Mouse (Mus musculus): ENCODE results near the gene Aarsd1. TPM values are rescaled to one million over a fixed set of nuclear protein-coding genes. Genes with fewer than 3 reads are reported as not detected.
"Not testable (repeated sequence)": the region's sequence is repeated elsewhere in the genome, so short reads cannot be mapped to it uniquely, and the experiment has no call there.

The Aarsd1 gene
- polyA plus RNA-seq, 1 experiment from 2014 or later: 57.2 TPM

DNA sequence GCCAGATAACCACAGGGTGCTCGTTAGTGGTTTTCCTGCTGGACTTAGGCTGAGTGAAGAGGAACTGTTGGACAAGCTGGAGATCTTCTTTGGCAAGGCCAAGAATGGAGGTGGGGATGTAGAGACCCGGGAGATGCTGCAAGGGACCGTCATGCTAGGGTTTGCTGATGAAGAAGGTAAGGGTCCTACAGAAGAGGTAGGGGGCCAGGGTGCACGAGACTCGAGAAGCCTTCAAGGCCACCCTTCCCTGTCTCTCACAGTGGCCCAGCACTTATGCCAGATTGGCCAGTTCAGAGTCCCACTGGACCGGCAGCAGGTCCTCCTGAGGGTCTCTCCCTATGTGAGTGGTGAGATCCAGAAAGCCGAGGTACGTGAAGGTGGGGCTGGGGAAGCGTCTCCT lies 40.2 kb upstream of the Aarsd1 start:
- Histone ChIP-seq H3K9me3 (no peaks in the 10 kb centered on the region), H3K27ac (no peak overlapping the region), H3K36me3 (peaks cover 60% of the 10 kb centered on the region), H3K4me2 (no peak overlapping the region), H3K27me3 (no peaks in the 10 kb centered on the region), H3K9ac (no peak overlapping the region), H3K4me1 (peaks cover 15% of the 10 kb centered on the region; the same call in 1 of the 2 replicates), H3K4me3 (no peak overlapping the region)
- 90% methylated on average over 9 of the region's 9 CpGs for WGBS
- no peak for ATAC-seq (ENCODE audit: insufficient number of reproducible peaks, low FRiP score, low TSS enrichment, low read depth)

DNA sequence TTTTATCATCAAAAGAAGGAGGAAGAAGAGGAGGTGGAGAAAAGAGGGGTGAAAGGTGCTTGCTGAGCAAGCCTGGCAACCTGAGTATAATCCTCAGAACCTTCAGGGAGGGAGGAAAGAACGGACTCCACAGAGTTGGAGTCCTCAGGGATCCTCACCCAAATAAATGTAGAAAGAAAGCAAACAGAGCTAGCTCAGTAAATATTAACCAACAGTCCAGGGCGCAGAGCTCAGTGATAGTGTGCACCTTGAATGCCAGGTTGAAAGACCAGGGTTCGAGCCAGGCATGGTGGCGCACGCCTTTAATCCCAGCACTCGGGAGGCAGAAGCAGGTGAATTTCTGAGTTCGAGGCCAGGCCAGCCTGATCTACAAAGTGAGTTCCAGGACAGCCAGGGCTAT lies 38.2 kb upstream of the Aarsd1 start:
- Histone ChIP-seq H3K4me1 (peaks cover 14% of the 10 kb centered on the region; the same call in 1 of the 2 replicates), H3K9me3 (no peaks in the 10 kb centered on the region), H3K27ac (no peak overlapping the region), H3K27me3 (no peaks in the 10 kb centered on the region), H3K36me3 (peaks cover 42% of the 10 kb centered on the region), H3K4me2 (no peak overlapping the region), H3K4me3 (no peak overlapping the region), H3K9ac (no peak overlapping the region)
- ATAC-seq (ENCODE audit: insufficient number of reproducible peaks, low FRiP score, low TSS enrichment, low read depth): no peak
- WGBS: 82% methylated on average over 7 of the region's 7 CpGs

DNA sequence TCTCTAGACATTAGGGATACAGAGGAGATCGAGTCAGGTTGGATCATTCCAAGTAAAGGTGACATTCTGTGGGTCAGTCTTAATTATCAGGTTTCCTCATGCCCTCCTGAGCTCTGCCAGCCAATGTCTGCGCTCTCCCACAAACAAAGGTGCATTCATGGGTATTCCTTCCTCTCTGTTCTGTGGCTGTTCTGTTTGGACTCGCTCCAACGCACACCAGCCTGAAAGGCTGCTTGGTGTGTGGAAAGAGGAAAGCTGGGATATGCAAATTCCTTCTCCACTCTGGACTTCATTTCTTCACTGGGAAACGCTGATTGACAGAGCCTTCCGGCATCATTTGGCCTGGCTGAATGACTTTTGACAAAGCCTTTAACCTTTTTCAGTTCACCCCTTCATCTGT lies 37.3 kb upstream of the Aarsd1 start:
- no peaks in the 10 kb centered on the region for H3K9me3 ChIP-seq
- H3K27me3 ChIP-seq: no peaks in the 10 kb centered on the region
- peaks cover 14% of the 10 kb centered on the region; the same call in 1 of the 2 replicates for H3K4me1 ChIP-seq
- 57% methylated on average over 6 of the region's 6 CpGs for WGBS
- no peak for ATAC-seq (ENCODE audit: insufficient number of reproducible peaks, low FRiP score, low TSS enrichment, low read depth)
- no peak overlapping the region; the same call in 1 of the 2 replicates for H3K27ac ChIP-seq
- no peak overlapping the region for H3K9ac ChIP-seq
- no peak overlapping the region for H3K4me2 ChIP-seq
- no peak overlapping the region for H3K4me3 ChIP-seq
- H3K36me3 ChIP-seq: peaks cover 32% of the 10 kb centered on the region

DNA sequence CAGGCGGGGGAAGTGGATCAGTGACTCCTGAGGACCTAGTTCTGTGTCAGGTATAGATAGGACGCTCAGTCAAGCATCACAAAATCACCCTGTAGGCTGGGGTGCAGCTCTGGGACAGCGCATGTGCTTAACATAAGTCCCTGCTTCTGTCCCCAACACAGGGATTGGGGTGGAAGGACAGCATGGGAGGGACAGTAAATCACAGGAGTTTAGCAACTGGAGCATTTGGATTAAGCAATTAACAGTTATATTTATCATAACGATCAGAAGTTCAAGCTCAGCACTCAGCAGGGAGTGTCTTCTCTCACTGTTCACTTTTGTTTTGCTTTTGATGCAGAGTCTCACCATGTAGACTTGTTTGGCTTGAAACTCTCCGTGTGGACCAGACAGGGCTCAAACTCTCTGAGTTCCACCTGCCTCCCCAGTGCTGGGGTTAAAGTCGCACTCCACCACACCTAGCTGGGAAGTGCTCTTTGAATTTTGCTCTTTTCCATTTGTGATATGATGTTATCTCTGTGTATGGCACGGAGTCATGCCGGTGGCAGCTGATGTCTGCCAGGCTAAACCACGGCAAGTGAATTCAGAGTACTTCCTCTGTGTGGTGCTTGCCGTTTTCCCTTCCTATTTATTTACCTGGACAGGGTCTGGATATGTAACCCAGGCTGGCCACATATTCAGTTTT lies 34.8 kb upstream of the Aarsd1 start:
- 69% methylated on average over 10 of the region's 10 CpGs for WGBS
- ATAC-seq (ENCODE audit: insufficient number of reproducible peaks, low FRiP score, low TSS enrichment, low read depth): no peak
- H3K36me3 ChIP-seq: peaks cover 10% of the 10 kb centered on the region
- H3K27ac ChIP-seq: no peak overlapping the region
- H3K4me2 ChIP-seq: no peak overlapping the region
- H3K4me1 ChIP-seq: peaks cover 26% of the 10 kb centered on the region
- no peaks in the 10 kb centered on the region for H3K9me3 ChIP-seq
- H3K4me3 ChIP-seq: no peak overlapping the region
- H3K27me3 ChIP-seq: no peaks in the 10 kb centered on the region
- H3K9ac ChIP-seq: no peak overlapping the region

DNA sequence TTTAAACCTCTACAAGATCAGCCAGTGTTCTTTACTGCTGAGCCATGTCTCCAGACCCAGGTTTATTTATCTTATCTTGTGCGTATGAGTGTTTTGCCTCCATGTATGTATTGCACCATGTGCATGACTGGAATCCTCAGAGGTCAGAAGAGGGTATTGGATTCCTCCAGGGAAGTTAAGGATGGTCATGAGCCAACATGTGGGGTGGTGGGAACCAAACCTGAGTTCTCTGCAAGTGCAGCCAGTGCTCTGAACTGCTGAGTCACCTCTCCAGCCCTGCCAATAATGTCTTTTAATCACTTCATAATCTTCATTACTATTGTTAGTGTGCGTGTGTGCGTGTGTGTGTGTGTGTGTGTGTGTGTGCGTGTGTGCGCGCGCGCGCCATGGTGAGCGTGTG lies 34.1 kb upstream of the Aarsd1 start:
- peaks cover 26% of the 10 kb centered on the region for H3K4me1 ChIP-seq
- WGBS: 89% methylated on average over 10 of the region's 10 CpGs
- H3K9ac ChIP-seq: no peak overlapping the region
- no peak overlapping the region for H3K4me3 ChIP-seq
- no peak overlapping the region for H3K4me2 ChIP-seq
- no peaks in the 10 kb centered on the region for H3K27me3 ChIP-seq
- peaks cover 3% of the 10 kb centered on the region; the same call in 1 of the 2 replicates for H3K36me3 ChIP-seq
- H3K27ac ChIP-seq: no peak overlapping the region
- ATAC-seq (ENCODE audit: insufficient number of reproducible peaks, low FRiP score, low TSS enrichment, low read depth): no peak
- no peaks in the 10 kb centered on the region for H3K9me3 ChIP-seq

DNA sequence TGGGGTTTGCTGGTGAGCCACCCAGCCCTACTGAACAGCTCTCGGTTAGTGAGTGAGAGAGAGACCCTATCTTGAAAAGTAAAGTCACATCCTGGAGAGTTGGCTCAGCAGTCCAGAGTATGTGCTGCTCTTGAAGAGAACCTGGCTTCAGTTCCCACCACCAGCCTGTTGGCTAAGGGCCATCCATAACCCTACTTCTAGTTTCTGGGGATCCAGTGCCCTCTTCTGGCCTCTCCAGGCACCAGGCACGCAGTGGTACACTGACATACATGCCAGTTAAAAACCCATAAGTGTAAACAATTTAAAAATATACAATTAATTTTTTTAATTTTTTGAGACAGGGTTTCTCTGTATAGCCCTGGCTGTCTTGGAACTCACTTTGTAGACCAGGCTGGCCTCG lies 33.0 kb upstream of the Aarsd1 start:
- Histone ChIP-seq H3K9me3 (no peaks in the 10 kb centered on the region), H3K9ac (no peak overlapping the region), H3K27ac (no peak overlapping the region), H3K27me3 (no peaks in the 10 kb centered on the region), H3K4me1 (peaks cover 24% of the 10 kb centered on the region), H3K4me3 (no peak overlapping the region), H3K36me3 (peaks cover 6% of the 10 kb centered on the region), H3K4me2 (no peak overlapping the region)
- ATAC-seq (ENCODE audit: insufficient number of reproducible peaks, low FRiP score, low TSS enrichment, low read depth): no peak
- 80% methylated on average over 3 of the region's 3 CpGs for WGBS

DNA sequence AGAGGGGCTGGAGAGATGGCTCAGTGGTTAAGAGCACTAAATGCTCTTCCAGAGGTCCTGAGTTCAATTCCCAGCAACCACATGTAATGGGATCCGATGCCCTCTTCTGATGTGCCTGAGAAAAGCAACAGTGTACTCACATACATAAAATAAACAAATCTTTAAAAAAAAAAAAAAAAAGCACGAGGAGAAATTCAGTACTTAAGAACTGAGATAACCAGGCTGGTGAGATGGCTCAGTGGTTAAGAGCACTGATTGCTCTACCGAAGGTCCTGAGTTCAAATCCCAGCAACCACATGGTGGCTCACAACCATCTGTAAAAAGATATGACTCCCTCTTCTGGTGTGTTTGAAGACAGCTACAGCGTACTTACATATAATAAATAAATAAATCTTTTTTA lies 32.2 kb upstream of the Aarsd1 start:
- peaks cover 14% of the 10 kb centered on the region for H3K36me3 ChIP-seq
- not testable (repeated sequence) for H3K9me3 ChIP-seq; ATAC-seq (ENCODE audit: insufficient number of reproducible peaks, low FRiP score, low TSS enrichment, low read depth); H3K9ac ChIP-seq; H3K4me3 ChIP-seq; H3K4me2 ChIP-seq; H3K27ac ChIP-seq; H3K27me3 ChIP-seq
- H3K4me1 ChIP-seq: peaks cover 22% of the 10 kb centered on the region
- 89% methylated on average over 4 of the region's 4 CpGs for WGBS

DNA sequence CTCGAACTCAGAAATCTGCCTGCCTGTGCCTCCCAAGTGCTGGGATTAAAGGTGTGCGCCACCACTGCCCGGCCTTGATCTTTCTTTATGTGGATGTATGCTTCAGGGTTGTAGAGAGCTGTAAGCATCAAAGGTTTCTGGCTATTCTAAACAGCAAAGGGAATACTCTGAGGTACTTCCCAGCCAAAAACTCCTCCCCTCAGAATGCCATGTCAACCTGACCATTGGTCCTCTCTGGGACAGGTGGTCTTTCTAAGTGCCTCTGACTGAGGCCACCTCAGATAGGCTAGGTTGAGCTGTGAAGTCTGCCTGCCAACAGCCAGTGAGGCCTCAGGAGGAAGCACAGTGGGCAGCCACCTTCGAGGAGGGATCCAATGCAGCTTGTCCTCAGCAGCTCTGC lies 31.5 kb upstream of the Aarsd1 start:
- Histone ChIP-seq H3K27ac (peak overlapping the region; percentile 81), H3K4me2 (peak overlapping the region; percentile 51), H3K9ac (0 out of 2 replicates have a peak overlapping the region, but pooled peaks have one; percentile 55), H3K9me3 (no peaks in the 10 kb centered on the region), H3K4me1 (peaks cover 25% of the 10 kb centered on the region), H3K27me3 (no peaks in the 10 kb centered on the region), H3K36me3 (peaks cover 21% of the 10 kb centered on the region), H3K4me3 (peak overlapping the region; percentile 45)
- 88% methylated on average over 4 of the region's 4 CpGs for WGBS
- ATAC-seq (ENCODE audit: insufficient number of reproducible peaks, low FRiP score, low TSS enrichment, low read depth): no peak

DNA sequence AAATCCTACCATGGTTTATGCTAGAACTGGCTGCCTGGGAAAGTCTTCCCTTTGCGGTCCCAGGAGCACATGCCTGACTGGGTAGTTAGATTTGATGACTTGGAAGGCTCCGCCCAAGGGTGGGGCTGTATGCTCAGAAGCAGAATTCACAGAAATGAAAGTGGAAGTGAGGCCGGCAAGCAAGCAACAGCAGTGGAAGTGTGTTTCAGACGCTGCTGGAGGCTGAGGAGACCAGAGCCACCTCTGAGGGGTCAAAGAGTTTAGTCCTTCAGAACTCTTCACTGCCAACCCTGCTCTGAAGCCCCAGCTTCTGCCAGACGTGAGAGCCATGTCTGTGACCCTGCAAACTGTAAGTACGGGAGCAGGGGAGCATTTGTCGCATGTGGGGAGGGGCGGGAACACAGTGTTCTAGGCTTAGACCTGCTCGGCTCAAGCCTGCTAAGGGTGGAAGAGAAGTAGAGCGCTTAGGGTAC lies 30.9 kb upstream of the Aarsd1 start, which contains the start of gene Ifi35:
Gene Ifi35 (plus strand): TSS at position 134 of the 473 bp plus-strand sequence.
- Histone ChIP-seq H3K4me3 (peak within 1 kb of the TSS; percentile 45), H3K9ac (peak within 1 kb of the TSS; percentile 55; the same call in 1 of the 2 replicates), H3K4me1 (peaks cover 31% of the 10 kb centered on the region), H3K27me3 (no peaks in the 10 kb centered on the region), H3K9me3 (no peaks in the 10 kb centered on the region), H3K4me2 (peak within 1 kb of the TSS; percentile 51), H3K27ac (peak within 1 kb of the TSS; percentile 81), H3K36me3 (peaks cover 27% of the 10 kb centered on the region)
- peak; percentile 59 for ATAC-seq (ENCODE audit: insufficient number of reproducible peaks, low FRiP score, low TSS enrichment, low read depth)
- 10% methylated on average over 10 of the region's 10 CpGs for WGBS

DNA sequence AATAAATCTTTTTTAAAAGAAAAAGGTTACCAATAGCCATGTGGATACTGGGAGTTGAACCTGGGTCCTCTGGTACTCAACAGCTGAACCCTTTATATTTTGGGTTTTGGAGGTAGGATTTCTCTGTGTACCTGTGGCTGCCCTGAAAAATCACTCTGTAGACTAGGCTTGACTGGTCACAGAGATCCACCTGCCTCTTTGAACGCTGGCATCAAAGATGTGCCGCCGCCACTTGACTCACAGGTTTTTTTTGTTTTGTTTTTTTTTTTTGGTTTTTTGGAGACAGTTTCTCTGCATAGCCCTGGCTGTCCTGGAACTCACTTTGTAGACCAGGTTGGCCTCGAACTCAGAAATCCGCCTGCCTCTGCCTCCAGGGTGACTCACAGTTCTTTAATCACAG lies 30.4 kb upstream of the Aarsd1 start:
- peak overlapping the region; percentile 51; the same call in 1 of the 2 replicates for H3K4me2 ChIP-seq
- H3K36me3 ChIP-seq: peaks cover 27% of the 10 kb centered on the region
- H3K27me3 ChIP-seq: no peaks in the 10 kb centered on the region
- H3K9me3 ChIP-seq: no peaks in the 10 kb centered on the region
- peaks cover 36% of the 10 kb centered on the region for H3K4me1 ChIP-seq
- WGBS: 82% methylated on average over 5 of the region's 5 CpGs
- ATAC-seq (ENCODE audit: insufficient number of reproducible peaks, low FRiP score, low TSS enrichment, low read depth): 0 out of 2 replicates have a peak, but pooled peaks have one; percentile 1
- H3K4me3 ChIP-seq: peak overlapping the region; percentile 45
- no peak overlapping the region for H3K9ac ChIP-seq
- H3K27ac ChIP-seq: peak overlapping the region; percentile 81

DNA sequence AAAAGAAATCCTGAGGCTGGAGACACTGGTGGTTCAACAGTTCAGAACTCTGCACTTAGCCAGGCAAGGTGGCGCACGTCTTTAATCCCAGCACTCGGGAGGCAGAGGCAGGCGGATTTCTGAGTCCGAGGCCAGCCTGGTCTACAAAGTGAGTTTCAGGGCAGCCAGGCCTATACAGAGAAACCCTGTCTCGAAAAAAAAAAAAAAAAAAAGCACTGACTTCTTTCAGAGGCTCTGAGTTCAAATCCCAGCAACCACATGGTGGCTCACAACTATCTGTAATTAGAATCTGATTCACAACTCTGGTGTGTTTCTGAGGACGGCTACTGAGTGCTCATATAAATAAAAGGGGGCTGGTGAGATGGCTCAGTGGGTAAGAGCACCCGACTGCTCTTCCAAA lies 29.4 kb upstream of the Aarsd1 start:
- H3K27me3 ChIP-seq; H3K4me2 ChIP-seq; H3K9me3 ChIP-seq; H3K27ac ChIP-seq; H3K4me3 ChIP-seq; ATAC-seq (ENCODE audit: insufficient number of reproducible peaks, low FRiP score, low TSS enrichment, low read depth); H3K9ac ChIP-seq: not testable (repeated sequence)
- Histone ChIP-seq H3K4me1 (peaks cover 36% of the 10 kb centered on the region), H3K36me3 (peaks cover 27% of the 10 kb centered on the region)
- WGBS: 87% methylated on average over 8 of the region's 8 CpGs

DNA sequence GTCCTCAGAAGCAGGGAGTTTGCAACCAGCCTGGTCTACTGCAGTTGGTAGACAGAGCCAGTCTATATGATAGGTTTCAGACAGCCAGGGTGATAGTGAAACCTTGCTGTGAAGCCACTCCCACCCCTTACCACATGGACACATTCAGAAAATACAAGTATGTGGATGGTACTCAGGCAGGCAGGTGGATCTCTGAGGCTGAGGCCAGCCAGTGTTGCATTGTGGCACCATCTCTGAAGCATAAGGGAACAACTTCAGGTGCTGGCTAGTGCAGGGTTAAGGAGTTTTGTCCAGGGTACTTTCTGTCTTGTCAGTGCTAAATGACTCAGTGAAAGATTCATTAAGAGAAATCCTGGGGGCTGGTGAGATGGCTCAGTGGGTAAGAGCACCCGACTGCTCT lies 28.9 kb upstream of the Aarsd1 start:
- Histone ChIP-seq H3K4me3 (no peak overlapping the region), H3K9me3 (no peaks in the 10 kb centered on the region), H3K4me1 (peaks cover 36% of the 10 kb centered on the region), H3K4me2 (no peak overlapping the region), H3K27ac (no peak overlapping the region), H3K9ac (no peak overlapping the region), H3K36me3 (peaks cover 27% of the 10 kb centered on the region), H3K27me3 (no peaks in the 10 kb centered on the region)
- no peak for ATAC-seq (ENCODE audit: insufficient number of reproducible peaks, low FRiP score, low TSS enrichment, low read depth)
- 92% methylated on average over 1 of the region's 1 CpGs for WGBS
